Mouse (Mus musculus) heart, embryonic 14.5 days (tissue): ENCODE data around the gene Tmem184b. TPM values are rescaled to one million over a fixed set of nuclear protein-coding genes. Genes with fewer than 3 reads are reported as not detected.
A peak's percentile ranks its signal among the peaks of the same experiment; 100 is the strongest.

Experiments used
- ATAC-seq: fragments of 200-750 bp; cut with Nextera tagmentation; 2 replicates; pipeline ENCODE4 v1.8.0; 2017; ENCODE audit warnings: low read depth, moderate TSS enrichment; ENCODE audit not compliant: insufficient number of reproducible peaks, insufficient read depth, low FRiP score
- H3K27ac ChIP-seq, 2 experiments: fragments of 200-500 bp in 1 of 2; fragments of 300-500 bp in 1 of 2; sonication (generic) in 1 of 2; replicated peaks in 1 of 2; 2 replicates each; pipeline ENCODE4 v1.5.1; 2012 to 2014; ENCODE audit warnings: low read depth in 2 of 2, low read length in 2 of 2, control low read depth in 1 of 2, mild to moderate bottlenecking in 1 of 2, mixed read lengths in 1 of 2; ENCODE audit not compliant: control insufficient read depth in 1 of 2, insufficient read depth in 1 of 2
- H3K27me3 ChIP-seq: fragments of 300-500 bp; sonication (generic); 2 replicates; pipeline ENCODE4 v1.6.1; 2014; ENCODE audit warnings: mild to moderate bottlenecking, low read length, control low read depth; ENCODE audit not compliant: control insufficient read depth, insufficient read depth
- H3K36me3 ChIP-seq: fragments of 300-500 bp; sonication (generic); 2 replicates; pipeline ENCODE4 v1.6.1; 2014; ENCODE audit warnings: mild to moderate bottlenecking, control low read depth, low read length, mixed read lengths; ENCODE audit not compliant: control insufficient read depth, insufficient read depth
- H3K4me1 ChIP-seq, 2 experiments: fragments of 200-500 bp in 1 of 2; fragments of 300-500 bp in 1 of 2; sonication (generic) in 1 of 2; 2 replicates each; pipeline ENCODE4 v1.6.1; 2012 to 2014; ENCODE audit warnings: low read length in 2 of 2, control low read depth in 1 of 2, mixed read lengths in 1 of 2; ENCODE audit not compliant: control insufficient read depth in 2 of 2, insufficient read depth in 2 of 2
- H3K4me2 ChIP-seq: fragments of 300-500 bp; sonication (generic); 2 replicates; pipeline ENCODE4 v1.6.1; 2014; ENCODE audit warnings: mild to moderate bottlenecking, low read length
- H3K4me3 ChIP-seq, 2 experiments: fragments of 200-500 bp in 1 of 2; fragments of 300-500 bp in 1 of 2; sonication (generic) in 1 of 2; 2 replicates each; pipeline ENCODE4 v1.5.1; 2012 to 2014; ENCODE audit warnings: low read length in 2 of 2, mild to moderate bottlenecking in 2 of 2, control low read depth in 1 of 2, low read depth in 1 of 2, moderate library complexity in 1 of 2; ENCODE audit not compliant: control insufficient read depth in 1 of 2, insufficient read depth in 1 of 2
- H3K9ac ChIP-seq: fragments of 300-500 bp; sonication (generic); 2 replicates; pipeline ENCODE4 v1.6.1; 2014; ENCODE audit warnings: mild to moderate bottlenecking, low read length
- H3K9me3 ChIP-seq: fragments of 300-500 bp; sonication (generic); 2 replicates; pipeline ENCODE4 v1.6.1; 2016; ENCODE audit warnings: low read length, control low read depth; ENCODE audit not compliant: control insufficient read depth
- WGBS: fragments of 180-500 bp; shearing (Covaris S2); extraction: QIAGEN DNeasy Blood & Tissue Kit; methylation state at CpG from one replicate; pipeline ENCODE4 v1.1.7; 2014; 5-methylcytosine and 5-hydroxymethylcytosine counted together
- polyA plus RNA-seq: library from polyadenylated mRNA; unstranded; fragments of >200 nt; fragmentation: Nextera tagmentation; extraction: Ambion mirVana; gene quantifications from 2 replicates; pipeline ENCODE4 v1.2.1, GENCODE M21; 2014

Gene Tmem184b
- polyA plus RNA-seq, 1 experiment from 2014 or later = 60.6 TPM

DNA sequence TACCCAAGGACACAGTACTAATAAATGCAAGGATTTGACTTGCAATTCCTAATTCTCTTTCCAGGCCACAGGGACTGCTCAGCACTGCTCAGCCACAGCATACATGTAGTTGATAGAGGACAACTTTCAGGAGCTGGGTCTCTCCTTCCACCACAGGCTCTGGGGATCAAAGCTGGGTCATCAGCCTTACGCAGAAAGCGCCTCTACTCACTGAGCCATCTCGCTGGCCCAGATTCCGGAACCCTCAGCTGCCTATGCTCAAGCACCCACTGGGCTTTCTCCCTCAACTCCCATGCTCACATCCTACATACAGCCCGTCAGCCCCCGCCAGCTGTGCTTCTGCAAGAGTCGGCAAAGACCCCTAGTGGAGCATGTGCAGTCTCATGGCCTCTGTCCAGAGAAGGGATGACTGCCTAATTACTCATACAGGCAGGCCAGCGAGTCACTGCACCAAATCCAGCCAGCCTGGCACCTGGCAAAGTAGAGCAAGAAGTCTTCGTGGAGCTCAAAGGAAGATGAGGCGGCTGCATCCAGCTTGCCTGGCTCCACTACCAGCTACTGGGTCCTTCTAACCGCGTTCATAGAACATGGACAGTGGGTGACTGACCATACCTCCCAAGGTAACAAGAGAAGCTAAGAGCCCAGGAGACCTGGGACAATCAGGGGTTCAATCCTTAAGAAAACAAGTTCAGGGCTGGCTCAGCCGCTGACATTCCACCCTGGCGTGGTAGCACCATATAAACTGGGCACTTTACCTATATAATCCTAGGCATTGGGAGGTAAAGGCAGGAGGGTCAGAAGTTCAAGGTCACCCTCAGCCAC is 3.9 kb downstream of the Tmem184b start:
- peak overlapping the region; percentile 70 to 75 for H3K27ac ChIP-seq
- H3K4me3 ChIP-seq = no peak overlapping the region
- peak overlapping the region; percentile 94 for H3K4me2 ChIP-seq
- 66% methylated on average over 14 of the region's 14 CpGs for WGBS
- H3K36me3 ChIP-seq = peaks cover 13% of the 10 kb centered on the region; the same call in 1 of the 2 replicates
- peaks cover 56 to 63% of the 10 kb centered on the region in 2 experiments for H3K4me1 ChIP-seq
- no peaks in the 10 kb centered on the region for H3K27me3 ChIP-seq
- peak overlapping the region; percentile 89 for H3K9ac ChIP-seq
- no peaks in the 10 kb centered on the region for H3K9me3 ChIP-seq
- no peak for ATAC-seq

GRCm38 (mm10) chr15:79396736-79397135 is 6.6 kb downstream of the Tmem184b start:
- H3K9ac ChIP-seq = peak overlapping the region; percentile 26; the same call in 1 of the 2 replicates
- ATAC-seq = peak; percentile 13; the same call in 1 of the 2 replicates
- H3K27ac ChIP-seq = peak overlapping the region; percentile 13 to 60; a peak in 2 of 4 replicates
- peak overlapping the region; percentile 47 for H3K4me2 ChIP-seq
- H3K36me3 ChIP-seq = peaks cover 15% of the 10 kb centered on the region; the same call in 1 of the 2 replicates
- H3K4me3 ChIP-seq = peak overlapping the region in 1 of 2 experiments; percentile 4; a peak in 1 of 4 replicates
- 65% methylated on average over 11 of the region's 11 CpGs for WGBS
- peaks cover 69 to 74% of the 10 kb centered on the region in 2 experiments for H3K4me1 ChIP-seq
- H3K9me3 ChIP-seq = no peaks in the 10 kb centered on the region
- no peaks in the 10 kb centered on the region for H3K27me3 ChIP-seq

DNA sequence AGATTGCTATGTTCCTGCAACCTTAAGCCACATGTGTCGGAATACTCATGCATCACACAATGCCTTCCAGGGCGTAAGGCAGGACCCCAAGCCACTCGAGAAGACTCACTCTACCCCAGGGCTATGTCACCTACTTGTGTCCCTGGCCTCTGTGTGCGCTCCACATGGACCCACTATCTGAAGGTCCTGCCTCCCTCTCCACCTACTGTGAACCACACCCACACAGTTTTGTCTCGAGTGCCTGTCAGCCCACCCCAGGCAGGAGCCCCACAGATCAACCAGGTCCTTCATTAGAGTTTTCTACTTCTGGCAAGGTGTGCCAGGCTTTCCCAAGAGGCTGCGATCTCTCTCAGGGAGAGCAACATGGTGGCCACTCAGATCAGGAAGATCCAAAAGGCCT is 8.1 kb downstream of the Tmem184b start:
- peak overlapping the region; percentile 47 for H3K4me2 ChIP-seq
- 61% methylated on average over 6 of the region's 6 CpGs for WGBS
- no peaks in the 10 kb centered on the region for H3K9me3 ChIP-seq
- H3K4me3 ChIP-seq = no peak overlapping the region
- no peak for ATAC-seq
- H3K27me3 ChIP-seq = no peaks in the 10 kb centered on the region
- H3K9ac ChIP-seq = peak overlapping the region; percentile 26; the same call in 1 of the 2 replicates
- peaks cover 15% of the 10 kb centered on the region; the same call in 1 of the 2 replicates for H3K36me3 ChIP-seq
- H3K27ac ChIP-seq = no peak overlapping the region
- H3K4me1 ChIP-seq = peaks cover 66 to 74% of the 10 kb centered on the region in 2 experiments

DNA sequence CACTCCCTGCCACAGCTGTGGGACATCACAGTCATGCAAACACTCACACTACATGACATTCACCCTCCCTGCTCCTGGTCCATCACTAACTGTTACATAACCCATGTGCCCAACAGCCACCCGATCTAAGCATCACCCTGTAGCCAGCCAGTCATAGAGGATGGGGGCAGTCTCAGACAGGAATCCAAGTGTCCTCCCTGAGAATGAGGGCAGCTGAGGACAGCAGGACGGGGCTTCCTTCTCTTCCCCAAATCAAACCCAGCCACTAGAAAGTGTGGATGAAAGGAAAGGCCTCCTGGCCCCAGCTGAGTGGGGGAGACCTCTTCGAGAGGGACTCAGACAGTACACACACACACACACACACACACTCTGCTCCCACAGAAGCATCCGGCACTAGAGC is 8.5 kb downstream of the Tmem184b start:
- Histone ChIP-seq H3K4me3 (no peak overlapping the region), H3K4me1 (peaks cover 66 to 74% of the 10 kb centered on the region in 2 experiments), H3K9me3 (no peaks in the 10 kb centered on the region), H3K9ac (no peak overlapping the region; the same call in 1 of the 2 replicates), H3K4me2 (0 out of 2 replicates have a peak overlapping the region, but pooled peaks have one; percentile 47), H3K27me3 (no peaks in the 10 kb centered on the region), H3K36me3 (peaks cover 15% of the 10 kb centered on the region; the same call in 1 of the 2 replicates), H3K27ac (no peak overlapping the region)
- WGBS = 64% methylated on average over 4 of the region's 4 CpGs
- ATAC-seq = no peak

- peak overlapping the region; percentile 32; the same call in 1 of the 2 replicates for H3K9ac ChIP-seq
- H3K27ac ChIP-seq = peak overlapping the region; percentile 86 to 95; a peak in 3 of 4 replicates
- H3K9me3 ChIP-seq = no peaks in the 10 kb centered on the region
- H3K4me2 ChIP-seq = no peak overlapping the region
- no peak for ATAC-seq
- no peaks in the 10 kb centered on the region for H3K27me3 ChIP-seq
- 83% methylated on average over 6 of the region's 6 CpGs for WGBS
- peaks cover 15% of the 10 kb centered on the region; the same call in 1 of the 2 replicates for H3K36me3 ChIP-seq
- peaks cover 69 to 81% of the 10 kb centered on the region in 2 experiments for H3K4me1 ChIP-seq
- no peak overlapping the region for H3K4me3 ChIP-seq
These were observed 10.3 kb downstream of the Tmem184b start for GRCm38 (mm10) chr15:79393101-79393500.

GRCm38 (mm10) chr15:79392527-79392926 is 10.8 kb downstream of the Tmem184b start:
- no peak overlapping the region for H3K4me3 ChIP-seq
- no peaks in the 10 kb centered on the region for H3K9me3 ChIP-seq
- H3K4me1 ChIP-seq = peaks cover 73 to 87% of the 10 kb centered on the region in 2 experiments
- no peaks in the 10 kb centered on the region for H3K27me3 ChIP-seq
- peak overlapping the region; percentile 86 to 95 for H3K27ac ChIP-seq
- WGBS = 72% methylated on average over 5 of the region's 5 CpGs
- no peak for ATAC-seq
- H3K4me2 ChIP-seq = no peak overlapping the region
- peaks cover 14% of the 10 kb centered on the region; the same call in 1 of the 2 replicates for H3K36me3 ChIP-seq
- H3K9ac ChIP-seq = no peak overlapping the region; the same call in 1 of the 2 replicates

DNA sequence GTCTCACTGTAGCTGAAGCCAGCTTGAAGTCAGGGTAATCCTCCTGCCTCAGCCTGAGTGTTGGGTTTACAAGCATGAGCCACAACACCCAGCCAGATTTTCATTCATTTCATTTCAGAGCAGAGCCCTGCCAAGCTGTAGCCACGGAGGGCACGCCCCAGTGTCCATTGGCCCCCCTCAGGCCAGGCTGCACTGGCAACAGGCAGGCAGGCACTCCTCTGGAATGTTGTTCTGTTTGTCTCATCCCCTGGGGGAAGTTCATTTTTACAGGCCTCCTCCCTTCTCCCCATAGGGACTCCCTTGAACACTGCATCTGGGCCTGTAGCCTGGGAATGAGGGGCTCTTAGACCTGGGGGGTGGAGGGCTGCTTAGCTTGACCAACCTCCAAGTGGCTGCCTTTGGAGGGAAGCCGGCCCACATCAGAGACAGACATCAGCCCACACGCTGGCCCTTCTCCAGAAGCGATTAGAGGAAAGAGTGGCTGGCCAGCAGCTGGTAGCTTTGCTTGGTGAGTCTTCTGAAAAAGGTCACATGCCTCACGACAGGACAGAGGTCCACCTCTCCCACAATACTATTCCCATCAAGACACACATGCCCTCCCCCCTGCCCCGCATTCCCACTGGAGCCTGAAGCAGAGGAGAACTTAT is 11.8 kb downstream of the Tmem184b start:
- H3K4me2 ChIP-seq = peak overlapping the region; percentile 38
- peak overlapping the region; percentile 87 to 95 for H3K27ac ChIP-seq
- H3K4me1 ChIP-seq = peaks cover 75 to 93% of the 10 kb centered on the region in 2 experiments
- no peaks in the 10 kb centered on the region for H3K9me3 ChIP-seq
- 8% methylated on average over 7 of the region's 7 CpGs for WGBS
- no peak overlapping the region for H3K4me3 ChIP-seq
- H3K27me3 ChIP-seq = no peaks in the 10 kb centered on the region
- peak overlapping the region; percentile 43; the same call in 1 of the 2 replicates for H3K9ac ChIP-seq
- H3K36me3 ChIP-seq = peaks cover 9% of the 10 kb centered on the region; the same call in 1 of the 2 replicates
- ATAC-seq = peak; percentile 84
